Mouse (Mus musculus): ENCODE data around the gene Serf2. TPM values are rescaled to one million over a fixed set of nuclear protein-coding genes. Genes with fewer than 3 reads are reported as not detected.
"Not testable (repeated sequence)": the region's sequence is repeated elsewhere in the genome, so short reads cannot be mapped to it uniquely, and the experiment has no call there.

Serf2 gene
- polyA plus RNA-seq, 1 experiment from 2014 or later, result 522 TPM

DNA sequence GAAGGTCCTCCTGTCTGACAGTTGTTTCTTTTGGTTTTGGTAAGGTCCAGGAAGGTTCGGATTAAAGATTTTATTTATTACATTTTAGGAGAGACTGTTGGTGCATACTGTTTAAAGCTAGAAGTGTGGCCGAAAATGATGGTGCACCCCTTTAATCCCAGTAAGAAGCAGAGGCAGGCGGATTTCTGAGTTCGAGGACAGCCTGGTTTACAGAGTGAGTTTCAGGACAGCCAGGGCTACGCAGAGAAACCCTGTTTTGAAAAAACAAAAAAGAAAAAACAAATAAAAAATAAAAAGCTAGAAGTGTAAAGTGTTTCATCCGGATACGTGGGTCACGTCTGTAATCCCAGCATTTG, 25.2 kb downstream of the Serf2 start:
- WGBS, result 36% methylated on average over 8 of the region's 8 CpGs
- peak overlapping the region; percentile 60; the same call in 1 of the 2 replicates for H3K9ac ChIP-seq (ENCODE audit: low read depth, low read length)
- ATAC-seq (ENCODE audit: low FRiP score, low TSS enrichment), result no peak

DNA sequence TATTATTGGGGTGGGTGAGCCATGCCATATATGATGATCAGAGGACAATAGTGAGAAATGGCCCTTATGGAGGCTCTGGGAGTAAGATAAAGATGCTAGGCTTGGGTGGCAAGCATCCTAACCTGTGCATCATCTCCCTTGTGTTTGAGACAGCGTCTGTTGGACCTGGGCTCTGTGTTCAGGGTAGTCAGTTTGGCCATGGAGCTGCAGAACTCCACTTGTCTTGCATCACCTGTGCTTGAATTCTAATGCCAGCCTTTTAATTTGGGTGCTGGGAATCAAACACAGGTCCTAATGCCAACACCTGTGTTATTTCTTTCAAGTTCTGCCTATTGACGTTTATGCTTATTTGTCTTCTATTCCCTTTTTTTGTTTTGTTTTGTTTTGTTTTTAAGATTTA, 26.3 kb downstream of the Serf2 start:
- H3K4me3 ChIP-seq (ENCODE audit: low read length); H3K27me3 ChIP-seq (ENCODE audit: control insufficient read depth, insufficient read depth, low read length); H3K4me1 ChIP-seq (ENCODE audit: control insufficient read depth, insufficient read depth, low read length); ATAC-seq (ENCODE audit: low FRiP score, low TSS enrichment); H3K4me2 ChIP-seq (replicated peaks; ENCODE audit: low read depth, low read length); H3K9me3 ChIP-seq (ENCODE audit: control insufficient read depth, low read length); H3K27ac ChIP-seq (ENCODE audit: low read depth, low read length); H3K9ac ChIP-seq (ENCODE audit: low read depth, low read length); H3K36me3 ChIP-seq (ENCODE audit: control insufficient read depth, insufficient read depth, low read length): not testable (repeated sequence)
- WGBS, result 100% methylated on average over 2 of the region's 2 CpGs

More for the DNA sequence above, 25.2 kb downstream of the Serf2 start:
- peak overlapping the region; percentile 62 for H3K4me3 ChIP-seq (ENCODE audit: low read length)
- no peaks in the 10 kb centered on the region for H3K27me3 ChIP-seq (ENCODE audit: control insufficient read depth, insufficient read depth, low read length)
- H3K9me3 ChIP-seq (ENCODE audit: control insufficient read depth, low read length), result no peaks in the 10 kb centered on the region
- no peaks in the 10 kb centered on the region for H3K36me3 ChIP-seq (ENCODE audit: control insufficient read depth, insufficient read depth, low read length)
- no peak overlapping the region; the same call in 1 of the 2 replicates for H3K27ac ChIP-seq (ENCODE audit: low read depth, low read length)
- no peaks in the 10 kb centered on the region; the same call in 1 of the 2 replicates for H3K4me1 ChIP-seq (ENCODE audit: control insufficient read depth, insufficient read depth, low read length)
- H3K4me2 ChIP-seq (replicated peaks; ENCODE audit: low read depth, low read length), result peak overlapping the region; percentile 52

DNA sequence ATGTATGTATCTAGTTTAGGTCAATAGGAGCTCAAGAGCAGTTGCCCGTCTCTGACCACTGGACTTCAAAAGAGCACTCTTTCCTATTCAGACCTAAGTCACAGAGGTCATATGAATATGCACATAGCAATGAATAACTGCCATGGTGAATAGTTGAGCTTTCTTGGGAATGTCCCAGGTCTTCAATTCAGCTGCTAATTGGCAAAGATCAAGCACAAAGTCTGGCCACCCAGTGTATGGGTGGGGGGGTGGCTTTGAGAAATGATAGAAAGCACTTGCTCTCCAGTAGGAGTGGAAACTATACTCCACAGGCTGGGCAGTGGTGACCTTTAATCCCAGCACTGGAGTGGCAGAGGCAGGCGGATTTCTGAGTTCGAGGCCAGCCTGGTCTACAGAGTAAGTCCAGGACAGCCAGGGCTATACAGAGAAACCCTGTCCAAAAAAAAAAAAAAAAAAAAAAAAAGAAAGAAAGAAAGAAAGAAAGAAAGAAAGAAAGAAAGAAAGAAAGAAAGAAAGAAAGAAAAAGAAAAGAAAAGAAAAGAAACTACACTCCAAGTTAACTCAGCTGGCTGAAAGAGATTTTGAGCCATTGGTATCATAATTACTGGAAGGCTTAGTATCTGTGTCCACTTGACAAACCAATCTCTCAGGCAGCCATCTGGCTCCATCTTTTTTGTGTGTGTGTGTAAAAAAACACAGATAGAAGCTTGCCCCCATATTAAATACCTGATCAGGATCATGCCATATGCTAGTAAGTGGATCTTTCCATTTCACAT, 28.7 kb downstream of the Serf2 start:
- H3K27ac ChIP-seq (ENCODE audit: low read depth, low read length), result no peak overlapping the region
- no peaks in the 10 kb centered on the region for H3K27me3 ChIP-seq (ENCODE audit: control insufficient read depth, insufficient read depth, low read length)
- ATAC-seq (ENCODE audit: low FRiP score, low TSS enrichment), result no peak
- no peaks in the 10 kb centered on the region for H3K9me3 ChIP-seq (ENCODE audit: control insufficient read depth, low read length)
- no peak overlapping the region for H3K4me3 ChIP-seq (ENCODE audit: low read length)
- no peak overlapping the region for H3K9ac ChIP-seq (ENCODE audit: low read depth, low read length)
- WGBS, result 86% methylated on average over 3 of the region's 3 CpGs
- no peak overlapping the region for H3K4me2 ChIP-seq (replicated peaks; ENCODE audit: low read depth, low read length)
- H3K36me3 ChIP-seq (ENCODE audit: control insufficient read depth, insufficient read depth, low read length), result no peaks in the 10 kb centered on the region
- H3K4me1 ChIP-seq (ENCODE audit: control insufficient read depth, insufficient read depth, low read length), result no peaks in the 10 kb centered on the region; the same call in 1 of the 2 replicates

DNA sequence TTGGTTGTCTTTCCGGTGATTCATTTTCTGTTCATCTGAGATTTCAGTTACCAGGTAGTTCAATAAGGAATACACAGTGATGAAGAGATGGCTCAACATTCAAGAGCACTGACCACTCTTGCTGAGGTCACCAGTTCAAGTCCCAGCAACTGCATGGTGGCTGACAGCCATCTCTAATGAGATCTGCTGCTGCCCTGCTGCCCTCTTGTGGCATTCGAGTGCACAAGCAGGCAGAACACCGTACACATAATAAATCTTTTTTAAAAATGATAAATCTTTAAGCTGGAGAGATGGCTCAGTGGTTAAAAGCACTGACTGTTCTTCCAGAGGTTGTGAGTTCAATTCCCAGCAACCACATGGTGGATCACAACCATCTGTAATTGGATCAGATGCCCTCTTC, 31.5 kb downstream of the Serf2 start:
- ATAC-seq (ENCODE audit: low FRiP score, low TSS enrichment), result no peak
- WGBS, result 56% methylated on average over 3 of the region's 3 CpGs

DNA sequence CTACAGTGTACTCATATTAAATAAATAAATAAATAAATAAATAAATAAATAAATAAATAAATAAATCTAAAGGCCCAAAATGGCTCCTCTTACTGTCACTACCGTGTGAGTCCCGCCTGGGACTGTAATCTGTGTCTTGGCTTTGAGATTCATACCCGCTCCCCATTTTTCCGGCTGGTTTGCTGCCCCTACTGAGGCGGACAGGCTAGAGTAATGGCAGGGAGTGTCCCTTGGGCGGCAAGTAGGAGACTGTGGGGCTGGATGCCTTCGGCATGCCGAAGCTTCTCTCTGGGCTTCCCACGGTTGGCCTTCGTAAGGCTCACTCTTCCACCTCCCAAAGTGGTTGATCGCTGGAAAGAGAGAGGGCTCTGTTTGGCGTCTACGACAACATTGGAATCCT, 31.9 kb downstream of the Serf2 start:
- H3K27ac ChIP-seq (ENCODE audit: low read depth, low read length); H3K36me3 ChIP-seq (ENCODE audit: control insufficient read depth, insufficient read depth, low read length); H3K27me3 ChIP-seq (ENCODE audit: control insufficient read depth, insufficient read depth, low read length); H3K4me2 ChIP-seq (replicated peaks; ENCODE audit: low read depth, low read length); H3K4me3 ChIP-seq (ENCODE audit: low read length); ATAC-seq (ENCODE audit: low FRiP score, low TSS enrichment); H3K9me3 ChIP-seq (ENCODE audit: control insufficient read depth, low read length); H3K9ac ChIP-seq (ENCODE audit: low read depth, low read length); H3K4me1 ChIP-seq (ENCODE audit: control insufficient read depth, insufficient read depth, low read length): not testable (repeated sequence)
- 88% methylated on average over 13 of the region's 13 CpGs for WGBS

More for the DNA sequence above, 31.5 kb downstream of the Serf2 start:
- Histone ChIP-seq H3K9ac (ENCODE audit: low read depth, low read length) (no peak overlapping the region), H3K4me3 (ENCODE audit: low read length) (no peak overlapping the region), H3K9me3 (ENCODE audit: control insufficient read depth, low read length) (no peaks in the 10 kb centered on the region), H3K4me2 (replicated peaks; ENCODE audit: low read depth, low read length) (no peak overlapping the region), H3K27me3 (ENCODE audit: control insufficient read depth, insufficient read depth, low read length) (no peaks in the 10 kb centered on the region), H3K36me3 (ENCODE audit: control insufficient read depth, insufficient read depth, low read length) (no peaks in the 10 kb centered on the region), H3K4me1 (ENCODE audit: control insufficient read depth, insufficient read depth, low read length) (no peaks in the 10 kb centered on the region), H3K27ac (ENCODE audit: low read depth, low read length) (no peak overlapping the region)

DNA sequence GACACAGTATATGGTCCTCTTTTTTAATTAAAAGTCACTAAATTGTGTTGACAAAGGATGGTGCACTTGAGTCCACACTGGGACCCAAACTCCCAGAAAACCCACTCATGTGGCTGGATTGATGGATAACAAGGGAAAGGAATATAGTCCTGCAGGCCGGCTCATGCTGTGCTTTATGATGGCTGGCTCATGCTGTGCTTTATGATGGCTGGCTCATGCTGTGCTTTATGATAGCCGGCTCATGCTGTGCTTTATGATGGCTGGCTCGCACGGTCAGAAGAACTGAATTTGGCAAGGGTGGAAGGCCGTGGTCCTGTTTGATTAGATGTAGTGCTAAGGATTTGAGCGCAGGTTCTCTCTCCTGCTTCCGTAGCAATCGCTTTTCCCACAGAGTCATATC, 34.6 kb downstream of the Serf2 start:
- H3K27ac ChIP-seq (ENCODE audit: low read depth, low read length), result no peak overlapping the region
- no peaks in the 10 kb centered on the region for H3K4me1 ChIP-seq (ENCODE audit: control insufficient read depth, insufficient read depth, low read length)
- H3K9ac ChIP-seq (ENCODE audit: low read depth, low read length), result no peak overlapping the region
- no peaks in the 10 kb centered on the region for H3K9me3 ChIP-seq (ENCODE audit: control insufficient read depth, low read length)
- H3K4me2 ChIP-seq (replicated peaks; ENCODE audit: low read depth, low read length), result no peak overlapping the region
- H3K36me3 ChIP-seq (ENCODE audit: control insufficient read depth, insufficient read depth, low read length), result no peaks in the 10 kb centered on the region
- H3K4me3 ChIP-seq (ENCODE audit: low read length), result no peak overlapping the region
- 39% methylated on average over 8 of the region's 8 CpGs for WGBS
- ATAC-seq (ENCODE audit: low FRiP score, low TSS enrichment), result no peak
- H3K27me3 ChIP-seq (ENCODE audit: control insufficient read depth, insufficient read depth, low read length), result no peaks in the 10 kb centered on the region

DNA sequence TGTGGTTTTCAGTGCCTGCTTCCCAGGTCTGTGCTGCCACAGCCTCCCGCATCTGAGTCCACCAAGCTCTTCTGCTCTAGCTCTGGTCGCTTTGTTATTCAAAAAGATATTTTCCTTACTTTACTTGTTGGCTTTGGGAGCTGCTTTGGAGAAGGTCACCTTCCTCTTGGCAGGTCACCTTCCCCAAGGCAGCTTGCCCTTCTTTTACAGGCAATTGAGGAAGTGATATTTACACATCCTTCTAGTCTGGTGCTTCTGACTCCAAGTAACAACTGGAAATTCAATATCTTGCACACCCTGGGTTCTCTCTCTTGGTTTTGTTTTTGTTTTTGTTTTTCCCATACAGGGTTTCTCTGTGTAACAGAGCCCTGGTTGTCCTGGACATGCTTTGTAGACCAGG, 35.4 kb downstream of the Serf2 start:
- H3K27me3 ChIP-seq (ENCODE audit: control insufficient read depth, insufficient read depth, low read length); H3K4me2 ChIP-seq (replicated peaks; ENCODE audit: low read depth, low read length); H3K27ac ChIP-seq (ENCODE audit: low read depth, low read length); H3K4me3 ChIP-seq (ENCODE audit: low read length); ATAC-seq (ENCODE audit: low FRiP score, low TSS enrichment); H3K9ac ChIP-seq (ENCODE audit: low read depth, low read length); H3K36me3 ChIP-seq (ENCODE audit: control insufficient read depth, insufficient read depth, low read length); H3K4me1 ChIP-seq (ENCODE audit: control insufficient read depth, insufficient read depth, low read length); H3K9me3 ChIP-seq (ENCODE audit: control insufficient read depth, low read length): not testable (repeated sequence)
- 83% methylated on average over 1 of the region's 2 CpGs for WGBS

DNA sequence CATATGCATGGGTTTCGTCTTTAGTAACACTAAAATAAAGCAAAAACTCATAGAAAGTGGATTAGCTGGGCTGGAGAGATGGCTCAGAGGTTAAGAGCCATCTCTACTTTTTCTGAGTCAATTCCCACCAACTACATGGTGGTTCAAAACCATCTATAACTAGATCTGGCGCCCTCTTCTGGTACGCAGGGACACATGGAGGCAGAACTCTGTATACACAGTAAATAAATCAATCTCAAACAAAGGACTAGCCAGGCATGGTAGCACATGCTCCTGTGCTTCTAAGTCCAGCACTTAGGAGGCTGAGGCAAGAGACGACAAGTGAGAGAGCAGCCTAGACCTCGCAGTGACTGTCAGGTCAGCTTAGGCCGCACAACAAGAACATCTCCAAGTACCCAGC, 52.6 kb downstream of the Serf2 start:
- not testable (repeated sequence) for H3K27me3 ChIP-seq (ENCODE audit: control insufficient read depth, insufficient read depth, low read length); H3K9ac ChIP-seq (ENCODE audit: low read depth, low read length); H3K4me2 ChIP-seq (replicated peaks; ENCODE audit: low read depth, low read length); ATAC-seq (ENCODE audit: low FRiP score, low TSS enrichment); H3K36me3 ChIP-seq (ENCODE audit: control insufficient read depth, insufficient read depth, low read length); H3K4me3 ChIP-seq (ENCODE audit: low read length); H3K9me3 ChIP-seq (ENCODE audit: control insufficient read depth, low read length); H3K27ac ChIP-seq (ENCODE audit: low read depth, low read length); H3K4me1 ChIP-seq (ENCODE audit: control insufficient read depth, insufficient read depth, low read length)
- 90% methylated on average over 2 of the region's 6 CpGs for WGBS

DNA sequence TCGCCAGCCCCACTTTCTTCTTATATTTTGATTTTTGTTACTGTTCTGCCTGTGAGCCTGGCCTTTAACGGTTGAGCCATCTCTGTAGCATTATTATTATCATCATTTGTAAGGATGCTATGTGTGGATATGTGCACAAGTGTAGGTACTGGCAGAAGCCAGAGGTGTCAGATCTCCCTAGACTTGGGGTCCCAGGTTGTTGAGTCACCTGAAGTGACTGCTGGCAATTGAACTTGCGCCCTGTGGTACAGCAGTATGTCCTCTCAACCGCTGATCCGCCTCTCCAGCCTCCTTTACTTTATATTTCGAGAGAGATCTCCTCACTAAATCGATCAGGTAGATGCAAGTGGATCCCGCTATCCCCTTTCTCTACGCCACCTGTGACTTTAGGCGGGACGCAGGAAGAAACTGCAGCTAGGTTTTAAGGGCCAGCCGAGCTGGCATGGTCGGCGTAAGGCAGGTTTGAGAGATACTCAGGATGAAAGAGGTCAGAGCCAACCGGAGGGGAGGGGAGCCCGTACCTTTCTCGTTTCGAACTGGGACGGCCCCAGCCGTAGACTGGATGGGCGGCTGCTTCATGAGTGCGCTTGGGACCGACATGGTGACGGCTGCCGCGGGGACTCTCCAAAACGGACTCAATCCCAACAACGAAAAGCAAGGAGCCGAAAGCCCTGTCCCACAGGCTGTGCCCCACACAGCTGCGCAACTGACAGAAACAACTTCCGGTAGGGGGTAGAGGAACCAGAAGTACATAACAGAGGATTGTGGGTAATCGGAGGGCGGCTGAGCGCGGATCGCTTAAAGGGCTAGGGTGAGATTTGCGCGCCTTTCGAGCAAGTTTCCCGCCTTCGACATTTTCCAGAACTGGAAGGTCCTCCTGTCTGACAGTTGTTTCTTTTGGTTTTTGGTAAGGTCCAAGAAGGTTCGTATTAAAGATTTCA, 57.2 kb downstream of the Serf2 start, which contains the start of the genes Mfap1a and Wdr76:
Gene Mfap1a (minus strand): TSS at position 724 of the 941 bp plus-strand sequence.
Gene Wdr76 (plus strand): TSS at position 782 of the 941 bp plus-strand sequence.
- H3K27me3 ChIP-seq (ENCODE audit: control insufficient read depth, insufficient read depth, low read length); H3K9me3 ChIP-seq (ENCODE audit: control insufficient read depth, low read length); H3K36me3 ChIP-seq (ENCODE audit: control insufficient read depth, insufficient read depth, low read length); H3K27ac ChIP-seq (ENCODE audit: low read depth, low read length): not testable (repeated sequence)
- peak within 1 kb of the TSS; percentile 72 for H3K4me2 ChIP-seq (replicated peaks; ENCODE audit: low read depth, low read length)
- peaks cover 12% of the 10 kb centered on the region for H3K4me1 ChIP-seq (ENCODE audit: control insufficient read depth, insufficient read depth, low read length)
- peak within 1 kb of the TSS; percentile 68 for H3K9ac ChIP-seq (ENCODE audit: low read depth, low read length)
- 4% methylated on average over 35 of the region's 42 CpGs for WGBS
- ATAC-seq (ENCODE audit: low FRiP score, low TSS enrichment), result peak; percentile 91
- H3K4me3 ChIP-seq (ENCODE audit: low read length), result peak within 1 kb of the TSS; percentile 54

Measured in kidney, embryonic 14.5 days (tissue).